Mouse (Mus musculus): ENCODE data around the gene Scaf4. TPM values are rescaled to one million over a fixed set of nuclear protein-coding genes. Genes with fewer than 3 reads are reported as not detected.
"Not testable (repeated sequence)": the region's sequence is repeated elsewhere in the genome, so short reads cannot be mapped to it uniquely, and the experiment has no call there.

The Scaf4 gene
- polyA plus RNA-seq, 1 experiment from 2014 or later: 20.1 TPM

DNA sequence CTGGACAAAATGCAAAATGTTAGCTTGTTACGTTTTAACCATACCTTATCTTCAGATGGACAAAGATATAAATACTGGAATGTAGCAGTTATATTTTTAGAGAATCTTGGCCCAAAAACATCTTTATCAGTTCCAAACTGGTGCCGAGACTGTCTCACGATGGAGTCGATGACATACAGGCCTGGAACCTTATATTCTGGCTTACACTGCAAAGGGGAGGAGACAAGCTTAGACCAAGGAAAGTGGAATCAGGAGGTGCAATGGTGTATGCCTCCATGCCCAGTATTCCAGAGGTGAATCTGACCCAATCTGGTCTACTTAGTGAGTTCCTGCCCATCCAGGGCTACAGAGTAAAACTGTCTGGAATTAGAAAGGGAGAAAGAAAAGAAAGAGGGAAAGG lies 24.2 kb downstream of the Scaf4 start:
- peaks cover 26% of the 10 kb centered on the region for H3K36me3 ChIP-seq (ENCODE audit: control insufficient read depth, insufficient read depth, low read length)
- no peak overlapping the region for H3K27ac ChIP-seq (ENCODE audit: low read depth, low read length)
- H3K9ac ChIP-seq (ENCODE audit: low read depth, low read length): no peak overlapping the region
- WGBS (ENCODE audit: insufficient replicate concordance): 77% methylated on average over 4 of the region's 4 CpGs
- ATAC-seq (replicated peaks; ENCODE audit: insufficient number of reproducible peaks, low FRiP score, low TSS enrichment): no peak
- H3K4me3 ChIP-seq (ENCODE audit: low read depth, low read length): no peak overlapping the region
- H3K4me2 ChIP-seq: no peak overlapping the region
- H3K4me1 ChIP-seq (ENCODE audit: control insufficient read depth, insufficient read depth, low read length): peaks cover 6% of the 10 kb centered on the region
- no peaks in the 10 kb centered on the region for H3K9me3 ChIP-seq (replicated peaks; ENCODE audit: control insufficient read depth, low read length)
- H3K27me3 ChIP-seq (ENCODE audit: control insufficient read depth, insufficient read depth, low read length): no peaks in the 10 kb centered on the region

DNA sequence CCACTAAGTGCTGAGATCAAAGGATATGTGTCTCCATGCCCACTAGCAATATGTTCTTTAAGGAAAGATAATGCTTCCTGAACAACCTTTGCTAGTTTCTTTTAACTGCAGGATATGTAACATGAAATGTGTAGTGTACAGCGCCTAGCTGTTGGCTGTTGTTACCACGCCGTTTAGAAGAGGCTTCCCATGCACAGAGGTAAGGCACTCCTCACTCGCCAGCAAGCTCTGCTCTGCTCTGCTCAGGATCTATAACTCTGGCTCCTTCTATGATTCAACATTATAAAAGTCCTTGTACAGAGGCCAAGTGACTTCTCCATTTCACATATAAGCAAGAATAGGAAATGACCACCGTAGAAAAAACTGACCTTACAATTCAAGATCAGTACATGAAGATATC lies 24.7 kb downstream of the Scaf4 start:
- Histone ChIP-seq H3K27ac (ENCODE audit: low read depth, low read length) (no peak overlapping the region), H3K27me3 (ENCODE audit: control insufficient read depth, insufficient read depth, low read length) (no peaks in the 10 kb centered on the region), H3K4me3 (ENCODE audit: low read depth, low read length) (no peak overlapping the region), H3K4me2 (no peak overlapping the region), H3K9me3 (replicated peaks; ENCODE audit: control insufficient read depth, low read length) (no peaks in the 10 kb centered on the region), H3K4me1 (ENCODE audit: control insufficient read depth, insufficient read depth, low read length) (peaks cover 4% of the 10 kb centered on the region), H3K9ac (ENCODE audit: low read depth, low read length) (no peak overlapping the region), H3K36me3 (ENCODE audit: control insufficient read depth, insufficient read depth, low read length) (peaks cover 26% of the 10 kb centered on the region)
- no peak for ATAC-seq (replicated peaks; ENCODE audit: insufficient number of reproducible peaks, low FRiP score, low TSS enrichment)
- 82% methylated on average over 5 of the region's 5 CpGs for WGBS (ENCODE audit: insufficient replicate concordance)

DNA sequence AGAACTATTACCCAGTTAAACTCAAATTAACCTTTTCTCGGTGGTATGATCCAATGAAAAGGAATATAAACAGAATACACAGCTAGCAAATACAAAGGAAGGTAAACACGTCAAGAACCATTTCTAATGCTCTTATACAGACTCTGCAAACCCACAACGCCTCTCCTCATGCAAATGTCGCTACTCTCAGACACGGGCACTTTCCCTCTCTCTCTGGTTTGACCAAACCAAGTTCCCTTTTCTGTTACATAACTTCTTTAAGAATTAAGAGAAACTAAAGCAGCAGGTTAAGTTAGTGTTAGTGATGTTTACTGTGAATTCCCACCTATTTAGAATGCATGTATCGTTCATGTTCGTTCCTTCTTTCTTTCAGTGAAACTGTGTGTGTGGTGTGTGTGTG lies 25.4 kb downstream of the Scaf4 start:
- H3K4me2 ChIP-seq: no peak overlapping the region
- peaks cover 2% of the 10 kb centered on the region for H3K4me1 ChIP-seq (ENCODE audit: control insufficient read depth, insufficient read depth, low read length)
- no peak for ATAC-seq (replicated peaks; ENCODE audit: insufficient number of reproducible peaks, low FRiP score, low TSS enrichment)
- H3K4me3 ChIP-seq (ENCODE audit: low read depth, low read length): no peak overlapping the region
- 90% methylated on average over 7 of the region's 7 CpGs for WGBS (ENCODE audit: insufficient replicate concordance)
- H3K9ac ChIP-seq (ENCODE audit: low read depth, low read length): no peak overlapping the region
- H3K27ac ChIP-seq (ENCODE audit: low read depth, low read length): no peak overlapping the region
- no peaks in the 10 kb centered on the region for H3K9me3 ChIP-seq (replicated peaks; ENCODE audit: control insufficient read depth, low read length)
- H3K36me3 ChIP-seq (ENCODE audit: control insufficient read depth, insufficient read depth, low read length): peaks cover 26% of the 10 kb centered on the region
- H3K27me3 ChIP-seq (ENCODE audit: control insufficient read depth, insufficient read depth, low read length): no peaks in the 10 kb centered on the region

DNA sequence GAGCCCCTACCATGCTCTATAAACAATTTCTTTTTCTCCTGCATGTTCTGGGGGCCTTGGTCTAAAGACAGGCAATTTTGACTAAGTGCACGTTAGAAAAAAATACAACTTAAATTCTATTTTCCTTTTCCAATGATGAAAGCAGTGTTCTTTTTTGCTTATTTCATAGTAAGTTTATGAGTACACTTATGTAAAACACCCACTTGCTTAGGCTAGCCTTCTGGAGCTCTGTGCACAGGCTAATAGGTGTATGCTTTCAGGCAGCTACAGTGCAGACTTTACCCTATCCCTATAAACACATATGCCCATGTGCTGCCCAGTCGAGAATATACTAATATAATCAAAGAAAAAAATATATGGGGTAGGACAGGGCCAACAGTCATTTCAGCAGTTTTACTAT lies 31.8 kb downstream of the Scaf4 start:
- WGBS (ENCODE audit: insufficient replicate concordance): 90% methylated on average over 2 of the region's 2 CpGs
- H3K9ac ChIP-seq (ENCODE audit: low read depth, low read length): no peak overlapping the region
- H3K4me3 ChIP-seq (ENCODE audit: low read depth, low read length): no peak overlapping the region
- H3K4me2 ChIP-seq: no peak overlapping the region
- H3K9me3 ChIP-seq (replicated peaks; ENCODE audit: control insufficient read depth, low read length): no peaks in the 10 kb centered on the region
- no peaks in the 10 kb centered on the region for H3K27me3 ChIP-seq (ENCODE audit: control insufficient read depth, insufficient read depth, low read length)
- no peaks in the 10 kb centered on the region for H3K4me1 ChIP-seq (ENCODE audit: control insufficient read depth, insufficient read depth, low read length)
- H3K36me3 ChIP-seq (ENCODE audit: control insufficient read depth, insufficient read depth, low read length): peaks cover 30% of the 10 kb centered on the region
- ATAC-seq (replicated peaks; ENCODE audit: insufficient number of reproducible peaks, low FRiP score, low TSS enrichment): no peak
- H3K27ac ChIP-seq (ENCODE audit: low read depth, low read length): no peak overlapping the region

DNA sequence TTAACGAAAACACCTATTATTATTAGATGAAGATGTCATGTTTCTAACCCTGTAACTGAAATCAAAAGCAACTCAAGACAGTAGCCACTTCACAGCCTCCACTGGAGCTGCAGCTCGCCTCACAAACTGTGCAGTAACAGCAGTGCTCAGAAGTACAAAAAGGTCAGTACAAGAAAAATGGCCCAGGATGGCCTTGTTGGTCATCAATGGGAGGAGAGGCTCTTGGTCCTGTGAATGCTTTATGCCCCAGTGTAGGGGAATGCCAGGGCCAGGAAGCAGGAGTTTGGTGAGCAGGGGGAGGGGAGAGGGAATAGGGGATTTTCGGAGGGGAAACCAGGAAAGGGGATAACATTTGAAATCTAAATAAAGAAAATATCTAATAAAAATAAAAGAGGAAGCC lies 33.0 kb downstream of the Scaf4 start:
- WGBS (ENCODE audit: insufficient replicate concordance): 87% methylated on average over 3 of the region's 3 CpGs
- H3K4me1 ChIP-seq (ENCODE audit: control insufficient read depth, insufficient read depth, low read length); H3K27me3 ChIP-seq (ENCODE audit: control insufficient read depth, insufficient read depth, low read length); H3K9me3 ChIP-seq (replicated peaks; ENCODE audit: control insufficient read depth, low read length); H3K4me3 ChIP-seq (ENCODE audit: low read depth, low read length); H3K9ac ChIP-seq (ENCODE audit: low read depth, low read length); H3K27ac ChIP-seq (ENCODE audit: low read depth, low read length); ATAC-seq (replicated peaks; ENCODE audit: insufficient number of reproducible peaks, low FRiP score, low TSS enrichment); H3K4me2 ChIP-seq: not testable (repeated sequence)
- H3K36me3 ChIP-seq (ENCODE audit: control insufficient read depth, insufficient read depth, low read length): peaks cover 32% of the 10 kb centered on the region

DNA sequence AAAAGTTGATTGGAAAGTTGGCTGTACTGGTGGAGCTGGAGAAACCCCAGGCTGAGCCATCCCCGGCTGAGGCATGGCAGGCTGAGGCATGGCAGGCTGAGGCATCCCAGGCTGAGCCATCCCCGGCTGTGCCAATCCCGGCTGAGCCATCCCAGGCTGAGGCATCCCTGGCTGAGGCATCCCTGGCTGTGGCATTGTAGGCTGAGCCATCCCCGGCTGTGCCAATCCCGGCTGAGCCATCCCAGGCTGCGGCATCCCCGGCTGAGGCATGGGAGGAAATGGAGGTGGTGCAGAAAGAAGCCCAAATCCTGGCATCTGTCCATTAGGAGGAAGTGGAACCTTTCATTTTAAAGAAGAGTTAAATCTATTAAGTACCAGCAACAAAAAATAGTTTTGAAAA lies 34.2 kb downstream of the Scaf4 start:
- no peak for ATAC-seq (replicated peaks; ENCODE audit: insufficient number of reproducible peaks, low FRiP score, low TSS enrichment)
- Histone ChIP-seq H3K4me1 (ENCODE audit: control insufficient read depth, insufficient read depth, low read length) (no peaks in the 10 kb centered on the region), H3K36me3 (ENCODE audit: control insufficient read depth, insufficient read depth, low read length) (peaks cover 32% of the 10 kb centered on the region), H3K4me3 (ENCODE audit: low read depth, low read length) (no peak overlapping the region), H3K27me3 (ENCODE audit: control insufficient read depth, insufficient read depth, low read length) (no peaks in the 10 kb centered on the region), H3K9ac (ENCODE audit: low read depth, low read length) (no peak overlapping the region), H3K4me2 (no peak overlapping the region), H3K27ac (ENCODE audit: low read depth, low read length) (no peak overlapping the region), H3K9me3 (replicated peaks; ENCODE audit: control insufficient read depth, low read length) (no peaks in the 10 kb centered on the region)
- 91% methylated on average over 7 of the region's 7 CpGs for WGBS (ENCODE audit: insufficient replicate concordance)

DNA sequence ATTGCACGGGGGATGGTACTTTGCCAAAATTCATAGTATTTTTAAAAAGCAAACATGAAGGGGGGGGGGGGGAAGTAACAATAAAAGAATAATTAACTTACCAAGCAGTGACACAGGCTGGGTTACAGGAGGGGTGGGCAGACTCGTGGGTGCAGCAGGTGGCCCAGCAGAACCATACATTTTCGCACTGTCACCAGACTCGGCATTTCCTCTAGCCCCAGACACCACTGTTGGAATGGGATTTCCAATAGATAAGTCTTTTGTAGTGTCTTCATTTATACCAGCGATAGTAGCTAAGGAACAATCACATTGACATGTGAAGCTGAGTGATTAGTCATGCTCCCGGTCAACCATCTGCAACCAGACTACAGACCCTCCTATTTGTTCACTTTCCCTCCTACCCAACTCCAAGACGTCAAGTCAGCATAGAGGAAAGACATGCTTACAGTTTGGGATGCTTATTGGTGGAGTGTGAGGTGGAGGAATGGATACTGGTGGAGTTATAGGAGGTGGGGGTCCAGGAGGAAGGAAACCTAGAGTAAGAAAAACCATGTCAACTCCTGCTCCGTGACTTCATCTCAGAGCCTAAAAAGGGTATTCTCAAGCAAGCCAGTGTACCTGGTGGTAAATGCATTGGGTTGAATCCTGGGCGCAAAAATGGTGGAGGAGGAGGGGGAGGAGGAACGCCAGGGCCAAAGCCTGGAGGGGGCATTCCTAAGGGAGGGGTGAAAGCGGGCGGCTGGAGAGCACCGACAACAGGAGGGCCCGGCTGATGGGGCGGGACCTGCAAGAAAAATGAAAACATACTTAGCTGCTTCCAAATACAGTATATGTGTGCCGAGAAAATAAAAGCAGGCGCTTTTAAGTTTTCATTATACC lies 41.6 kb downstream of the Scaf4 start:
- 75% methylated on average over 17 of the region's 17 CpGs for WGBS (ENCODE audit: insufficient replicate concordance)
- Histone ChIP-seq H3K4me3 (ENCODE audit: low read depth, low read length) (no peak overlapping the region), H3K4me1 (ENCODE audit: control insufficient read depth, insufficient read depth, low read length) (no peaks in the 10 kb centered on the region), H3K36me3 (ENCODE audit: control insufficient read depth, insufficient read depth, low read length) (peaks cover 29% of the 10 kb centered on the region), H3K27ac (ENCODE audit: low read depth, low read length) (no peak overlapping the region), H3K4me2 (no peak overlapping the region), H3K9me3 (replicated peaks; ENCODE audit: control insufficient read depth, low read length) (no peaks in the 10 kb centered on the region), H3K9ac (ENCODE audit: low read depth, low read length) (no peak overlapping the region), H3K27me3 (ENCODE audit: control insufficient read depth, insufficient read depth, low read length) (no peaks in the 10 kb centered on the region)
- ATAC-seq (replicated peaks; ENCODE audit: insufficient number of reproducible peaks, low FRiP score, low TSS enrichment): no peak

DNA sequence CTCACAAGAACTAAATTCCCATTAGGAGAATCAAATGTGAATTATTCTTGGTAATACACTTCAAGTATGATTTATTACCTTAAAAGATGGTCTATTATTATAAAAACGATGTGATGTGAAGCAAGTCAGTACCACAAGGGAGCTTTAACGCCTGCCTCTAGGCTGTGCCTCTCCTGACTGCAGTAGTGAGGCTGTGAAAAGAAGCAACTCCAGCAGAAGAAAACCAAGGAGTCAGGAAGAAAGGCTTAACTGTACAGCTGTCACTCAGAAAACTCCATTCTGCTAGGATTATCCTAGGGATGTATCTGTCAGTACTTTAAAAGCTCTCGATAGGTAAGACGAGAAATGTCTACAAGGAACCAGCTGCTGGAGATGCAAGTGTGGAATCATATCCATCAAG lies 42.4 kb downstream of the Scaf4 start:
- ATAC-seq (replicated peaks; ENCODE audit: insufficient number of reproducible peaks, low FRiP score, low TSS enrichment): no peak
- Histone ChIP-seq H3K4me2 (no peak overlapping the region), H3K36me3 (ENCODE audit: control insufficient read depth, insufficient read depth, low read length) (peaks cover 22% of the 10 kb centered on the region), H3K4me1 (ENCODE audit: control insufficient read depth, insufficient read depth, low read length) (no peaks in the 10 kb centered on the region), H3K4me3 (ENCODE audit: low read depth, low read length) (no peak overlapping the region), H3K9ac (ENCODE audit: low read depth, low read length) (no peak overlapping the region), H3K27me3 (ENCODE audit: control insufficient read depth, insufficient read depth, low read length) (no peaks in the 10 kb centered on the region), H3K9me3 (replicated peaks; ENCODE audit: control insufficient read depth, low read length) (no peaks in the 10 kb centered on the region), H3K27ac (ENCODE audit: low read depth, low read length) (no peak overlapping the region)
- 90% methylated on average over 4 of the region's 4 CpGs for WGBS (ENCODE audit: insufficient replicate concordance)

DNA sequence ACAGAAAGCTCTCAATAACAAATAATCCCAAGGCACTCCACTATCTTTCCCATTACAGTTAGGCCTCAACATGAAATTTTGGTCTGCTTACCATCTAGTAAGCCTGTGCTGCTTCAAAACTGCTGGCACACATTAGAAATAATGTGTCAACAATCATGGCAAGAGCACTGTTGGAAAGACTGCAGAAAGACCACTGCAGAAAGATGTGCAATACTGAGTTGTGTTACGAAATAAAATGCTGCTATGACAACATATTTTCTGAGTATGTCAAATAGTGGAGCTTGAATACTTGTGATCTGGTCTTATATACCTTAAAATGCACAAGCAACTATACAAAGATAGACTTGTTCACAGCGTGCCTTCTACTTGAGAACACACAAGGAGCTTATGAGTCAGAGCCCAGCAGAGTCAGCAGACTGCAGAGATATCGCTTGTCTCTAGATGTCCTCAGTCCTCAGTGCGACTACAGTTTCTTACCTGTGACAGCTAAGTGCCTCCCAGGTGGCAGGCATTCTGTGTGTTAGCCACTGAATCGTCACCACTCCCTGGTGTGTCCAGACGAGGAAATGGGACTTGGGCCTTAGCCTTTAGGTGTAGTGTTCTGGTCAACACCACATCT lies 45.1 kb downstream of the Scaf4 start:
- no peak overlapping the region for H3K9ac ChIP-seq (ENCODE audit: low read depth, low read length)
- no peaks in the 10 kb centered on the region for H3K27me3 ChIP-seq (ENCODE audit: control insufficient read depth, insufficient read depth, low read length)
- H3K4me2 ChIP-seq: no peak overlapping the region
- H3K4me3 ChIP-seq (ENCODE audit: low read depth, low read length): no peak overlapping the region
- no peak for ATAC-seq (replicated peaks; ENCODE audit: insufficient number of reproducible peaks, low FRiP score, low TSS enrichment)
- H3K36me3 ChIP-seq (ENCODE audit: control insufficient read depth, insufficient read depth, low read length): peaks cover 11% of the 10 kb centered on the region
- no peak overlapping the region for H3K27ac ChIP-seq (ENCODE audit: low read depth, low read length)
- peaks cover 12% of the 10 kb centered on the region for H3K4me1 ChIP-seq (ENCODE audit: control insufficient read depth, insufficient read depth, low read length)
- H3K9me3 ChIP-seq (replicated peaks; ENCODE audit: control insufficient read depth, low read length): no peaks in the 10 kb centered on the region
- 80% methylated on average over 6 of the region's 6 CpGs for WGBS (ENCODE audit: insufficient replicate concordance)

Measured in heart, embryonic 11.5 days (tissue).